Mouse (Mus musculus): ENCODE measurements around the gene Dnajb14.
A peak's percentile ranks its signal among the peaks of the same experiment; 100 is the strongest.
"Not testable (repeated sequence)": the region's sequence is repeated elsewhere in the genome, so short reads cannot be mapped to it uniquely, and the experiment has no call there.

Gene Dnajb14

DNA sequence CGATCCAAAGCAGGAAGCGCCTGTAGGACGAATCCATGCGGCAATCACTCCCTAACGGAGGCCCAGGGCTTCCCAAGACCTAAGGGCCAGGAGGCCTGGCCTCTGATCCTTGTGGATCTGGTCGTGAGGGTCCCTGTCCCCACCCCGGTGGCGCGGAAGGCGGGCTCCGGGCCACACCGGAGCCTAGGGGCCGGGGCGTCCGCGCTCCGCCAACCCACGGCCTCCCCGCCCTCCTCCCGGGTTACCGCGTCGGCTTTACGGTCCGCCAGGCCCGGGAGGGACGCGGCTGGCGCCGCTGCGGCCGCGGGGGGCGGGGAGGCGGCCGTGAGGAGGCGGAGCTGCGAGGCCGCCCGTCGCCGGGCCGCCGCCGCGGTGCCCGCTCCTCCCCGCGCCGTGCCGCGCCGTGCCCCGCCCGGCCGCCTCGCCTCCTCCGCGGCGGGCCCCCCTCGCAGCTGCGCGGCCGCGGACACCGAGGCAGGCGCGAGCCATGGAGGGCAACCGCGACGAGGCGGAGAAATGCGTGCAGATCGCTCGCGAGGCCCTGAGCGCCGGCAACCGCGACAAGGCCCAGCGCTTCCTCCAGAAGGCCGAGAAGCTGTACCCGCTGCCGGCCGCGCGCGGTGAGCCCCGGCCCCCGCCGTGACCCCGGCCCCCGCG, at the start of gene Dnajb14:
Dnajb14 (plus strand) TSS at position 239 of the 657 bp plus-strand sequence.
- DNase-seq (ENCODE audit: inconsistent age in 2 of 2, low spot score in 1 of 2), result peak; percentile 82 to 93

DNA sequence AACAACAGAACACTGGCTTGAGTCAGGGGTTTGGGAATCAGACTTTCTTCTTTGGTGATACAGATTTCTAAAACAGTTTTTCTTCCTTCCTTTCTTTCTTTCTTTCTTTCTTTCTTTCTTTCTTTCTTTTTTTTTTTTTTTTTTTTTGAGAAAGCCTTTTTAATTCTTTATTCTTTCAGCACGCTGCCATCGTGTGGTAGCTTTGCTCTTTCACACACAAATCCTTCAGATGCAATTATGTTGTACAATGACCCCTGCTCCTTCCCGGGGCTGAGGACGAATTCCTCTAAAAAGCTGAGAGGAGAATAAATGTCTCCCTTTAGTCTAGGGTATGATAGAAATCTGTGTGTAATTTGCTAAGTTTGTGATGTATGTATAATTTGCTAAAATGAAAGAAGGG, 48.8 kb upstream of the Dnajb14 start:
- no peak for DNase-seq (ENCODE audit: inconsistent age in 2 of 2, low spot score in 1 of 2)

DNA sequence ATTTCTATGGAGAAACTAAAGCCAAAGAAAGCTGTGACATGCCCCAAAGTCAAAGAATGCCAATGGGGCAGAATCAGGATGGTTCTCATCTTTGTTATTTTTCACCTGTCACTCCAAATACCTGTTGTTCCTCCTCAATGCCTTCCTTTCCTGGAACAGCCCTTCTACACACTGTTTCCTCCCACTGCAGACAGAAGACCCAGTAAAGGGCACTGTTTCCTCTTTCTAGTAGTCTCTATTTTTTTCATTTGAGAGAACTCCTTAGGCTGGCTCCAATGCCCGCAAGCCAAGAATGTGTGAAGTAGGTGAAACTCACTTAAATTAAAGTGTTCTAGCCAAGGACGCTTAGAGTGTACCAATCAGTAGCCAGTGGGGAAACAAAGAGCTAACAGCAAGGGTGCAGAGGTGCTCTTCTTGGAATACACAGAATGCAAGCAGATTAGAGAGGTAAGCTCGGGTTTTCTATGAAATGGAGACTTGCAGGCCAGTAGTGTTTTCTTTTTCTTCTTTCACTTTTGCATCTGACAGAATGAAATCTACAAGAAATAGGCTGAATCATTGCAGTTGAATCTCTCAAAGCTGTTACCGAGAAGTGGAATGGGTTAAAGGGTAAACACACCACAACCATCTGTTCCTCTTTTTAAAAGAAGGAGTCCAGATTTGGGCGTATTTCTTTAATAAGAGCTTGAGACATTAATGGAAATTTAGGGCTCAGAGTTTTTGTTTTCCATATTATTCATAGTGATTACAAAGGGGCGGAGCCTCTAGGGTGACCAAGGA, 46.6 kb upstream of the Dnajb14 start:
- DNase-seq (ENCODE audit: inconsistent age in 2 of 2, low spot score in 1 of 2), result no peak

DNA sequence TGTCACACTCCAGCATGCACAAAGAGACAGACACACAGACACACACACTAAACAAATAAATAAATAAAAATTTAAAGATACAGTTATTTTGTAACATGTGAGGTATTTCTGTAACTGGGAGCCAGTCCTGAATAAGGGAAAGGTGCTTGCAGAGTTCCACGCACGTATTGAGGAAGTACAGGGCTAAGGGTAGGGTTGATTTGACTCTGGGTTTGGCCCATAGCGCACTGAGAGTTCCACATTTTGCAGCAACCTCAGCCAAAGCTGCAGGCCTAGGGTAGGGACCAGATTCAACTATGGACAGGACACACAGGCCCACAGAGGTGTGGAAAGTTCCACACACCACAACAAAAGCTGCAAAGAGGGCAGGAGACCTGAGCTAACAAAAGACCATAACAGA, 44.2 kb upstream of the Dnajb14 start:
- DNase-seq (ENCODE audit: inconsistent age in 2 of 2, low spot score in 1 of 2), result no peak

GRCm38 (mm10) chr3:137827678-137828077, 39.8 kb upstream of the Dnajb14 start:
- DNase-seq (ENCODE audit: inconsistent age in 2 of 2, low spot score in 1 of 2), result no peak

GRCm38 (mm10) chr3:137831156-137831555, 36.3 kb upstream of the Dnajb14 start:
- DNase-seq (ENCODE audit: inconsistent age in 2 of 2, low spot score in 1 of 2), result no peak

DNA sequence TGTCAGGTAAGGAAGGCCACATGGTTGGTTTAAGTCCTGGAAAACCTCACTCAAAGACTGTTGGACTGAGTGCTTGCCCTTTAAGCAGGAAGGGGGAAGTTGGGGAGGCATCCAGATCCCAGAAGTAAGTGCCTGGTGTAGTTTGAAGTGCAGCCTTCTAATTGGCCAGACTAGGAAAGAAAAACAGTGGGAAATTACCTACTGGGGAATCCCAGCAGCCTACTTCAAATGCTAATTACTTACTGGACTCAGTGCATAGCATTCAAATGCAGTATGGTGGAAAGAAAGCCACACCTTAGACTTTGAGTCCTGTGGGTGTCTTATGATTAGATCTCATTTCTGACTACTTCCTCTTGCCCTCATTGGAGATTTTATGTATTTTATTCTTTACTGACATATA, 34.3 kb upstream of the Dnajb14 start:
- no peak for DNase-seq (ENCODE audit: inconsistent age in 2 of 2, low spot score in 1 of 2)

- no peak for DNase-seq (ENCODE audit: inconsistent age in 2 of 2, low spot score in 1 of 2)
Observed at GRCm38 (mm10) chr3:137833698-137834097, 33.8 kb upstream of the Dnajb14 start.

GRCm38 (mm10) chr3:137836543-137836942, 30.9 kb upstream of the Dnajb14 start:
- no peak for DNase-seq (ENCODE audit: inconsistent age in 2 of 2, low spot score in 1 of 2)

- DNase-seq (ENCODE audit: inconsistent age in 2 of 2, low spot score in 1 of 2), result no peak
Observed at GRCm38 (mm10) chr3:137838160-137838559, 29.3 kb upstream of the Dnajb14 start.

GRCm38 (mm10) chr3:137842944-137843343, 24.5 kb upstream of the Dnajb14 start:
- no peak for DNase-seq (ENCODE audit: inconsistent age in 2 of 2, low spot score in 1 of 2)

- no peak for DNase-seq (ENCODE audit: inconsistent age in 2 of 2, low spot score in 1 of 2)
Observed at GRCm38 (mm10) chr3:137844263-137844662, 23.2 kb upstream of the Dnajb14 start.

GRCm38 (mm10) chr3:137846552-137846951, 20.9 kb upstream of the Dnajb14 start:
- no peak for DNase-seq (ENCODE audit: inconsistent age in 2 of 2, low spot score in 1 of 2)

GRCm38 (mm10) chr3:137848354-137848753, 19.1 kb upstream of the Dnajb14 start:
- no peak for DNase-seq (ENCODE audit: inconsistent age in 2 of 2, low spot score in 1 of 2)

- no peak for DNase-seq (ENCODE audit: inconsistent age in 2 of 2, low spot score in 1 of 2)
Observed at GRCm38 (mm10) chr3:137849697-137850096, 17.8 kb upstream of the Dnajb14 start.

DNA sequence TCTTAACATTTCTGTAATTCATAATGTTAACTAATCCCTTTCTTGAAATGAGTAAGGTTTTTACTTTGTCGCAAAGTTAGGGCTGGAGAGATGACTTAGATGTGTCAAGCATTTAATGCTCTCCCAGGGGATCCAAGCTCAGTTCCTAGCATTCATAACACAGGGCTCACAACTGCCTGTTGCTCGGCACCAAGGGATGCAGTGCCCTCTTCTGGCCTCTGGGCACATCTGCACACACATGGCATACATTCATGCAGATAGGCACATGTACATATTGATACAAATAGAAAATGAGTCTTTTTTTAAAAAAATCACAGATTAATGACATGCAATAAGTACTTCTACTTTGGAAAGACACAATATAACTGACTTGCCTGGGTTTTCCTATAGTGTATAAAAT, 16.3 kb upstream of the Dnajb14 start:
- DNase-seq (ENCODE audit: inconsistent age in 2 of 2, low spot score in 1 of 2), result no peak

- not testable (repeated sequence) for DNase-seq (ENCODE audit: inconsistent age in 2 of 2, low spot score in 1 of 2)
Observed at GRCm38 (mm10) chr3:137853011-137853410, 14.5 kb upstream of the Dnajb14 start.

GRCm38 (mm10) chr3:137855328-137855727, 12.1 kb upstream of the Dnajb14 start:
- DNase-seq (ENCODE audit: inconsistent age in 2 of 2, low spot score in 1 of 2), result no peak

DNA sequence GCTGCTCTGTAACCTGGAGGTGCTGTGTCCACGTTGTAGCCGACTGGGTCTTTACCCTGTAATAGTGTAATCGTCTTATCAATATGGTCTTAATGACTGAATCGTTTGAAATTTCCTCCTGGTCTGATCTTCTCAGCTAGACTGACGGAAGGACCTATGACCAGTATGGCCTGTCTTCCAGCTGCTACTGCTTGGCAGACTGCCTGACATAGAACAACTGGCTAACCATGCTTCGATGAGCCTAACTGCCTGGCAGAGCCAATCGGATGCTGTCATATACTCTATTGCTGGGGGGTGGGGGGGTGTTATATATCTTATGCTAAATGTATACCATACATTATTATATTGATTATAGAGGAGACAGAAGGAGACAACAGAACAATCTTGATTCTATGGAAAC, 11.4 kb upstream of the Dnajb14 start:
- no peak for DNase-seq (ENCODE audit: inconsistent age in 2 of 2, low spot score in 1 of 2)

GRCm38 (mm10) chr3:137860394-137861170, 6.9 kb upstream of the Dnajb14 start:
- peak in 1 of 2 experiments; percentile 58 for DNase-seq (ENCODE audit: inconsistent age in 2 of 2, low spot score in 1 of 2)

- DNase-seq (ENCODE audit: inconsistent age in 2 of 2, low spot score in 1 of 2), result no peak
Observed at GRCm38 (mm10) chr3:137861436-137861835, 6.0 kb upstream of the Dnajb14 start.

- no peak for DNase-seq (ENCODE audit: inconsistent age in 2 of 2, low spot score in 1 of 2)
Observed at GRCm38 (mm10) chr3:137862600-137862999, 4.9 kb upstream of the Dnajb14 start.

All from adrenal gland, adult (tissue).